Mouse (Mus musculus): ENCODE results near the gene Cpeb1.

- no peak for TF ChIP-seq POLR2A (IDR thresholded peaks at IDR 0.05; ENCODE audit: borderline replicate concordance, extremely low read depth, low read depth, low read length)
- TF ChIP-seq CTCF (IDR thresholded peaks at IDR 0.05; ENCODE audit: insufficient read depth, low read length): no peak
Measured at GRCm38 (mm10) chr7:81342356-81343094, 112.7 kb downstream of the Cpeb1 start.
